Mouse (Mus musculus) hindbrain, embryonic 10.5 days (tissue): Measurements from ENCODE around the gene Qrich2. TPM values are rescaled to one million over a fixed set of nuclear protein-coding genes. Genes with fewer than 3 reads are reported as not detected.
"Not testable (repeated sequence)": the region's sequence is repeated elsewhere in the genome, so short reads cannot be mapped to it uniquely, and the experiment has no call there.

Experiments used
- DNase-seq: peaks from one replicate; pipeline ENCODE4 v3.0.0-alpha.2; 2017; ENCODE audit warnings: low spot score
- H3K27ac ChIP-seq: fragments of 300-500 bp; sonication (generic); 2 replicates; pipeline ENCODE4 v1.5.1; 2016; ENCODE audit warnings: mild to moderate bottlenecking, moderate library complexity
- H3K27me3 ChIP-seq: fragments of 300-500 bp; sonication (generic); 2 replicates; pipeline ENCODE4 v1.6.1; 2016; ENCODE audit warnings: mild to moderate bottlenecking; ENCODE audit not compliant: poor library complexity, insufficient read depth, severe bottlenecking
- H3K36me3 ChIP-seq: fragments of 300-500 bp; sonication (generic); 2 replicates; pipeline ENCODE4 v1.6.1; 2016; ENCODE audit warnings: mild to moderate bottlenecking, moderate library complexity
- H3K4me1 ChIP-seq: fragments of 300-500 bp; sonication (generic); replicated peaks from 2 replicates; pipeline ENCODE4 v1.6.1; 2016; ENCODE audit warnings: mild to moderate bottlenecking
- H3K4me3 ChIP-seq: fragments of 300-500 bp; sonication (generic); 2 replicates; pipeline ENCODE4 v1.5.1; 2016; ENCODE audit warnings: mild to moderate bottlenecking, moderate library complexity
- H3K9me3 ChIP-seq: fragments of 300-500 bp; sonication (generic); 2 replicates; pipeline ENCODE4 v1.6.1; 2016; ENCODE audit warnings: mild to moderate bottlenecking, moderate library complexity
- WGBS: fragments of 180-500 bp; shearing (Covaris S2); methylation state at CpG from one replicate; pipeline ENCODE4 v1.1.7; 2016; 5-methylcytosine and 5-hydroxymethylcytosine counted together
- polyA plus RNA-seq: library from polyadenylated mRNA; unstranded; fragments of >200 nt; fragmentation: Nextera tagmentation; extraction: Ambion mirVana; gene quantifications from 2 replicates; pipeline ENCODE4 v1.2.1, GENCODE M21; 2016

The Qrich2 gene
- polyA plus RNA-seq, 1 experiment from 2014 or later: 0.16 TPM

DNA sequence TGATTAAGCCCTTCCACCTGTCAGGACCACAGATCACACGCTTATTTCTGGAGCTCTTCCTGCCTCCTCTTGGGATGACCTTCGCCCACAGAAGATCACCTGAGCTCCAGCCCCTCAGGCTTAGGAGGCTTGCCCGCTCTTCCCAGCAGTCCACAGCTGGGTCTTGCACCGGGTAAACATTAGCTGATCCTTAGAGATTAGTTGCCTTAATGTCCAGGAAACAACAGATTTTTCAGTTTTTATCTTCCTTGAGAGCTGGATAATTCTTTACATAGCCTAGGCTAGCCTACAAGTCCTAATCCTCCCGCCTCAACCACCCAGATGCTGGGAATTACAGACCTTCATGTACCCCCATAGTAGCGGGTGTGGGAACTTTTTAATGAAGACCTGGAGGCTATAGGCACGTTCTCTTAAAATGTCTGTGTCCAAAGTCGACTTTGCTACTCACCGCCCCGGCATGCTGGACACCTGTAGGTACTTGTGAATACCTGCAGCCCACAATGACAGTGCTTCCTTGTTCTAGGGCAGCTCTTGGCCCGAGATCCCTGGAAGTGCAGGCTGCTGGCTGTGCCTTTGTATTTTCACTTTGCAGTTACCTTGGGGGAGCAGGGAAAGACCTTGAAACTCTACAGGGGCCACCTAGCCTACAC lies 34.5 kb downstream of the Qrich2 start:
- Histone ChIP-seq H3K4me3 (no peak overlapping the region), H3K36me3 (peaks cover 14% of the 10 kb centered on the region), H3K4me1 (peaks cover 52% of the 10 kb centered on the region), H3K9me3 (no peaks in the 10 kb centered on the region), H3K27me3 (peaks cover 3% of the 10 kb centered on the region; the same call in 1 of the 2 replicates), H3K27ac (no peak overlapping the region)
- 48% methylated on average over 11 of the region's 11 CpGs for WGBS
- no peak for DNase-seq

DNA sequence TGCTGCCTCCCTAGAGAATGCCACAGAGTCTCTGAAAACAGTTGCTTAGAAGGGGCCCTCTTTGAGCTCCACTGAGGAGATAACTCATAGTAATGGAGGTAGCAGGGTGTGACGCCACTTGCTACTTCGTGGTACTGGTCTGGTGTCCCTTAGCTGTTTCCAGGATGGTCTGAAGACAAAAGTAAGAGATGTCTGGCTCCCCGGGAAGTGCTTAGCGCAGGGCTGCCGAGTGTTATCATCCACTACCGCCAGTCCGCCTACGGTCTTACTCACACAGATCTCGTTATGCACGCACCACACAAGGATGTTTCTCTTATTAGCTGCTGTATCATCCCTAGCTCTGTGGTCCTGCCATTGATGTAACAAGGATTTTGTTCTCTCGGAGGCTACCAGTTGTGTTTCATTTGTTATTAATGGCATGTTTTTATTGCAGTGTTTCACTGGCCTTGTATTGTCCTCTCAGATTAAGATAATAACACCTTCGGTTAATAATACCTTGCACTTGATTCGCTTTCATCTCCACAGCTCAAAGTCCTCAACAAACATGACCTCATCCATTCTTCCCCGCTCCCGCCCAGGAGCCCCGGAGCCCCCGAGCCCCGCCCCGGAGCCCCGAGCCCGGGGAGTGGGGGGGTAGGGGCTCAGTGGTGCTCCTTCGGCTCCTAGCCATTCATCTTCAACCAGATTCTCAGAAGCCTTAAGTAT lies 35.2 kb downstream of the Qrich2 start:
- Histone ChIP-seq H3K36me3 (peaks cover 7% of the 10 kb centered on the region), H3K4me3 (no peak overlapping the region), H3K27ac (no peak overlapping the region), H3K27me3 (peaks cover 3% of the 10 kb centered on the region; the same call in 1 of the 2 replicates), H3K4me1 (peaks cover 46% of the 10 kb centered on the region), H3K9me3 (no peaks in the 10 kb centered on the region)
- WGBS: 47% methylated on average over 22 of the region's 22 CpGs
- DNase-seq: no peak

DNA sequence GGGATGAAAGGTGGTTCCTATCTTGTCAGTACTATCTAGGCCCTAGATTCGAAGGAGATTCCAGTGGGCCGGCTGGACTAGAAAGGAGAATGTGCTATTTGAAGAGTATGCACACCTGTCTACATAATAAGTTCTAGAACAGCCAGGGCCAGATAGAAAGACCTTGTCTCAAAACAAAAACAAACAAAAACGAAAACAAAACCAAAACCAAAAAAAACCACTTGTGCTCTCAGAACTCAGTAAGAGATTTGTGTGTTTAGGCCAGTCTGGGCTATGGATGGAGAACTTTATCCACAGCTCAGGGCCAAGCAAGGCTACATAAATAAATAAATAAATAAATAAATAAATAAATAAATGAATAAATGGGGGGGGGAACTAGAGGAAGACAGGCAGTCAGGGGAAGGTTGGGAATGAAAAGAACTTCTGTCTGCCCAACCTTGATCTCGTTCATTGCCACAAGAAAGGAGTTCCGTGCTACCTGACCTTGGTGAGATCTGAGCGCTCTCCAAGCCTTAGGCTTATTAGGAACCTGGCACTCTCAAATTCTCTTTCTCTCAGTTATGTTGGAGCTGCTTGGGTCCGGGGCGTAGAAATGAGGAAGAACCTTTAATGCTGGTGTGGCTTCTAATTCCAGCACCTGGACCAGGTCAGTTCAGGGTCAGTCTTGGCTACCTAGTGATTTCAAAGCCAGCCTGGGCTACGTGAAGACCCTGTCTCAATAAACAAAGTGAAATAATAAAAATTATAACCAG lies 36.0 kb downstream of the Qrich2 start:
- Histone ChIP-seq H3K4me3 (no peak overlapping the region), H3K9me3 (no peaks in the 10 kb centered on the region), H3K27me3 (peaks cover 3% of the 10 kb centered on the region; the same call in 1 of the 2 replicates), H3K4me1 (peaks cover 37% of the 10 kb centered on the region), H3K36me3 (no peaks in the 10 kb centered on the region), H3K27ac (0 out of 2 replicates have a peak overlapping the region, but pooled peaks have one; percentile 45)
- WGBS: 83% methylated on average over 9 of the region's 9 CpGs
- no peak for DNase-seq

DNA sequence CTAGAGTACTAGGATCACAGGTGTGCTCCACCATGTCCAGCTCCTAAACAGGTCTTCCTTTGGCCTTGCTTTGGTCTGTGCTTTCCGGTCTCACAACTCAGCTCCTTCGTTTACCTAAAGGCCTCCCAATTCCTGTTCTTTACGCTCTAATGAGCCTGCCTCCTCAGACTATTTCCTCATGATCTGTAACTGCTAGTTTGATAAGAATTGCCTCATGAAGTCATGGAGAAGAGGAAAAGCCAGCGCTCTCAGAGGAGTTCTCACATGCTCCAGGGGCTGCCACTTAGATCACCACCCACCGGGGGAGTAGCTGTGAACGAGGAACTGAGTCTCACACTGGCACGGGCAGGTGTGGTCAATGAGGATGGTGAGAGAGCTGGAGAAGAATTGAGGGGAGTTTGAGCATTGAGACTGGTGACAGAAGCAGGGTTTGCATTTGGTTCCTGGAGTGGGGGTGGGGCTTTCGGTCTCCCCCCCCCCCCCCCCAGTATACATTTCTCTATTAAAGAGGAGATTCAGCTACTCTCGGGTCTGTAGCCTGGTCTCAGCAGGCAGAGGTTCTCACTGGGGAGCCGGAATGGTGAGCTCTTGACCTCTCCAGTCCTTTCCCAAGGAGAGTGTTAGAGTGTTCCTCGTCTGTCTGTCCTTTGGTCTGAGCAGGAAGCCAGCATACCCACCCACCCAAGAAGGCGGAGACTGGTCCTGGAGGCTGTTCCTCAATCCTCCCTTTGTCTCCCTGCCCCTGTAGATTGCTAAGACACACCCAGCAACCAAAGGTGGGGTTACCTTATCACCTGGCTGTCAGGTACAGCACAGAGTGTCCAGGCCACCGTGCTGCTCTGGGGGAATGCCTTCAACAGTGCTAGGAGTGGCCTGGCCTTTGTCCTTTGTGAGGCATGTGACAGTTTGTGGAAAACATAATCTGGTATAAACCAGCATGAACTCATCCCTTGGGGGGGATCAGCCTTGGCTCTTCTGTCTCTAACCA lies 36.9 kb downstream of the Qrich2 start:
- Histone ChIP-seq H3K4me3 (no peak overlapping the region), H3K4me1 (peaks cover 34% of the 10 kb centered on the region), H3K27ac (peak overlapping the region; percentile 45; the same call in 1 of the 2 replicates), H3K27me3 (peaks cover 3% of the 10 kb centered on the region; the same call in 1 of the 2 replicates), H3K36me3 (no peaks in the 10 kb centered on the region), H3K9me3 (no peaks in the 10 kb centered on the region)
- WGBS: 54% methylated on average over 13 of the region's 13 CpGs
- no peak for DNase-seq

GRCm38 (mm10) chr11:116426852-116427575 lies 39.0 kb downstream of the Qrich2 start:
- H3K27ac ChIP-seq: no peak overlapping the region
- H3K9me3 ChIP-seq: no peaks in the 10 kb centered on the region
- no peaks in the 10 kb centered on the region for H3K36me3 ChIP-seq
- H3K27me3 ChIP-seq: peaks cover 3% of the 10 kb centered on the region; the same call in 1 of the 2 replicates
- WGBS: 78% methylated on average over 6 of the region's 6 CpGs
- H3K4me3 ChIP-seq: no peak overlapping the region
- no peak for DNase-seq
- H3K4me1 ChIP-seq: peaks cover 22% of the 10 kb centered on the region

DNA sequence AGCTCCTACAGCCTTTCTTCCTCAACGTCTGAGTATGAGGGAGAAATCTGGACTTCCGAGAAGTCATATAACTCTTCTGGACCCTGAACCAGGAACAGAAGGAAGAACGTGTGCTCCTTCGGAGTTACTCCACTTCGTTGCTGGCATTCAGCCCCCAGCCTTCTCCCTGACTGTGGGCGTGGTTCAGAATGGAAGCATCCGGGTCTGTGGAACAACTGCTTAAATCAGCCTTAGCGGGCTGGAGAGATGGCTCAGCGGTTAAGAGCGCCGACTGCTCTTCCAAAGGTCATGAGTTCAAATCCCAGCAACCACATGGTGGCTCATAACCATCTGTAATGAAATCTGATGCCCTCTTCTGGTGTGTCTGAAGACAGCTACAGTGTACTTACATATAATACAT lies 39.7 kb downstream of the Qrich2 start:
- peaks cover 21% of the 10 kb centered on the region for H3K4me1 ChIP-seq
- not testable (repeated sequence) for H3K27ac ChIP-seq, H3K4me3 ChIP-seq, H3K27me3 ChIP-seq, H3K9me3 ChIP-seq, DNase-seq, H3K36me3 ChIP-seq
- 89% methylated on average over 11 of the region's 11 CpGs for WGBS

DNA sequence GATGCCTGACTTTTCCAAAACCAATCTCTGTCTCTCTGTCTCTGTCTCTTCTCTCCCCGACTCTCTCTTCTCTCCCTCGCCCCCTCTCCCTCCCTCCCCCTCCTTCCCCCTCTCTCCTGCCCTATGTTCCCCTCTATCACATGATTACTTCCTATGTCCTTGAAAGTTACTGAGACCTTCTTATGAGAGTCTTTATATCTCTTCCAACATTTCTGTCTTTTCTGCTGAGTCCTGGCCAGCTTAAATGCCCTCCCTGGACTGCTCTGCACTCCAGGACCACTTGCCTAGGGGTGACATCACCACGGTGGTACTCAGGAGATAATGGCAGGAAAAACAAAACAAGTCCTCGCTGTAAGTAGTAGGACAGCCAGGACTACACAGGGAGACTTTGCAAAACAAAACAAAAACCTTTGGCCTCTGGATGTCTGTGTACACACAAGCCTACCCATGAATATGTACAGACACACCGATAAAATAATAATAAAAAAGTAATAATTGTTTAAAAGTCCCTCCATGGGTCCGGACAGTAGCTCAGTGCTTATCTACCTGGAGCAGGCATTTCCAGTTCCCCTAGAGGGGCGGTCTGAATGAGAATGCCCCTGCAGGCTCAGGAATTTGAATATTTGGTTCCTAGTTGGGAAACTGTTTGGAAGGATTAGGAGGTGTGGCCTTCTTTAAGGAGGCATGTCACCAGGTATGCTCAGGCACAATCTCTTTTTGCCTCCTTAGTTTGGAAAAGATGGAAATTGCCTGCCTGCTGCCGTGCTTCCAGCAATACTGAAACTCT lies 41.2 kb downstream of the Qrich2 start:
- no peak overlapping the region for H3K27ac ChIP-seq
- WGBS: 51% methylated on average over 8 of the region's 8 CpGs

DNA sequence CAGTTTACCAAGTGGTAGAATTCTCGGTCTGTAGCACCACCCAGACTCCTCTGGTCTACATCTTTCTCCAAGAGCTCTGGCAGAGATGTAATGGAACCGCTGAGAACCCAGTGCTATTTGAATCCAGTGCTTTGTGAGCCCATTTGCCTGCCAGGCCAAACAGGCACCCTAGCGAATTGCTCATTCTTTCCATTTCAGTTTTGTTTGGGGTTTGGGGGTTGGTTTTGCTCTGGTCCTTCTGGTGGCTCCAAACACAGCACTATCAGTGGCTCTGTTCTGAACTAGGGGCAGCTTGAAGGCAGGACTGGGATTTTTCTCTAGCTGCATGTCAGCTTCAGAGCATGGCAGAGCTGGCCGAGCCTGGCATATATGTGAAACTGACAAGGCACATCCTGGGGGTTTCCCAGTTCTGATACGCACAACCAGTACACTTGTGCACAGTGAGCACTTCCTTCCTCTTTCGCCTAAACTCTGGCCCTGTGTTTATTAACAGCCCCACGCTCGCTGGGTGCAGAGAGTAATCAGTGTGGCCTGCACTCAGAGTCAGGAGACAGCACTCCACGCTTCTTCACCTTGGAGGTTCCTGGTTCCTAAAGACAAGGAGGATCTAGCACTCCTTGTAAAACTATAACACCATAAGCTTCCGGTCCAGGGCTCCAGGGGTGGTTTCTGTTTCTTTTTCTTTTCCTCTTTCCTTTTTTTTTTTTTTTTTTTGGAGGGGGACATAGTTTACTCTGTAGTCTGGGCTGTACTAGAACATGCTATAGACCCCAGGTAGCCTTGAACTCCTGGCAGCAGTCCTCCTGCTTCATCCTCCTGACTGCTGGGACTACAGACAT lies 42.0 kb downstream of the Qrich2 start:
- H3K27ac ChIP-seq: no peak overlapping the region
- H3K27me3 ChIP-seq: no peaks in the 10 kb centered on the region
- no peaks in the 10 kb centered on the region for H3K9me3 ChIP-seq
- H3K36me3 ChIP-seq: no peaks in the 10 kb centered on the region
- H3K4me3 ChIP-seq: no peak overlapping the region
- WGBS: 87% methylated on average over 10 of the region's 10 CpGs
- DNase-seq: no peak
- peaks cover 18% of the 10 kb centered on the region; the same call in 1 of the 2 replicates for H3K4me1 ChIP-seq

More for the DNA sequence above, 41.2 kb downstream of the Qrich2 start:
- Histone ChIP-seq H3K27me3 (no peaks in the 10 kb centered on the region; the same call in 1 of the 2 replicates), H3K4me3 (no peak overlapping the region), H3K36me3 (no peaks in the 10 kb centered on the region), H3K9me3 (no peaks in the 10 kb centered on the region), H3K4me1 (peaks cover 25% of the 10 kb centered on the region)
- DNase-seq: no peak

DNA sequence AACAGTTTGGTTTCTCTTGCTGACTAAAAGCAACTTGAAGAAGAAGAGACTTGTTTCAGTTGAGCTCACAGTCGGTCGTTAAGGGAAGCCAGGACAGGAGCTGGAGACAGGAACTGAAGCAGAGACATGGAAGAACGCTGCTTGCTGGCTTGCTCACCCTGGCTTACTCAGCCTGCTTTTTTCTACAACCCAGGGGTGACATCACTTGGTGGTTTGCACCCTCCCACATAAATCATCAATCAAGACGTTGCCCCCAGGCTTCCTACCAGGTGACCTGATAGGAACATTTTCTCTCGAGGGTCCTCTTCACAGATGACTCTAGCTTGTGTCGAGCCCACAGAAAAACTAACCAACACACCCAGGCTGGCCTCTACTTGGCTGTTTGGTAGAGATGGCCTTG lies 42.8 kb downstream of the Qrich2 start:
- no peak overlapping the region for H3K27ac ChIP-seq
- no peaks in the 10 kb centered on the region for H3K27me3 ChIP-seq
- H3K9me3 ChIP-seq: no peaks in the 10 kb centered on the region
- no peaks in the 10 kb centered on the region for H3K36me3 ChIP-seq
- no peak overlapping the region for H3K4me3 ChIP-seq
- WGBS: 87% methylated on average over 6 of the region's 6 CpGs
- DNase-seq: no peak
- H3K4me1 ChIP-seq: peaks cover 22% of the 10 kb centered on the region

GRCm38 (mm10) chr11:116422562-116422961 lies 43.5 kb downstream of the Qrich2 start:
- DNase-seq: no peak
- H3K36me3 ChIP-seq: no peaks in the 10 kb centered on the region
- no peak overlapping the region for H3K27ac ChIP-seq
- H3K9me3 ChIP-seq: no peaks in the 10 kb centered on the region
- 78% methylated on average over 2 of the region's 2 CpGs for WGBS
- no peak overlapping the region for H3K4me3 ChIP-seq
- peaks cover 27% of the 10 kb centered on the region for H3K4me1 ChIP-seq
- H3K27me3 ChIP-seq: no peaks in the 10 kb centered on the region
